Mouse (Mus musculus) hindbrain, embryonic 16.5 days (tissue): ENCODE measurements at regions not wholly inside any gene's neighbourhood (a gene's known extent, or its start where the extent isn't known, plus 50 kb on each side); places are given as distances from the start of the nearest gene placed in this dataset.

ENCODE experiments used
- ATAC-seq: fragments of 200-750 bp; cut with Nextera tagmentation; 2 replicates; pipeline ENCODE4 v1.8.0; 2017; ENCODE audit warnings: moderate TSS enrichment, moderate library complexity
- H3K27ac ChIP-seq: fragments of 300-500 bp; sonication (generic); 2 replicates; pipeline ENCODE4 v1.5.1; 2014; ENCODE audit warnings: low read depth, mild to moderate bottlenecking, control low read depth, low read length, moderate library complexity
- H3K27me3 ChIP-seq: fragments of 300-500 bp; sonication (generic); replicated peaks from 2 replicates; pipeline ENCODE4 v1.6.1; 2014; ENCODE audit warnings: low read length; ENCODE audit not compliant: control insufficient read depth, insufficient read depth
- H3K36me3 ChIP-seq: fragments of 300-500 bp; sonication (generic); 2 replicates; pipeline ENCODE4 v1.6.1; 2014; ENCODE audit warnings: mild to moderate bottlenecking, low read length, moderate library complexity, mixed read lengths; ENCODE audit not compliant: control insufficient read depth, insufficient read depth
- H3K4me1 ChIP-seq: fragments of 300-500 bp; sonication (generic); 2 replicates; pipeline ENCODE4 v1.6.1; 2014; ENCODE audit warnings: low read depth, low read length; ENCODE audit not compliant: control insufficient read depth, insufficient read depth
- H3K4me2 ChIP-seq: fragments of 300-500 bp; sonication (generic); 2 replicates; pipeline ENCODE4 v1.6.1; 2014; ENCODE audit warnings: mild to moderate bottlenecking, low read length, control low read depth, moderate library complexity
- H3K4me3 ChIP-seq: fragments of 300-500 bp; sonication (generic); 2 replicates; pipeline ENCODE4 v1.5.1; 2014; ENCODE audit warnings: mild to moderate bottlenecking, low read length, control low read depth, moderate library complexity
- H3K9ac ChIP-seq: fragments of 300-500 bp; sonication (generic); 2 replicates; pipeline ENCODE4 v1.6.1; 2014; ENCODE audit warnings: low read depth, mild to moderate bottlenecking, control low read depth, low read length, moderate library complexity
- H3K9me3 ChIP-seq: fragments of 300-500 bp; sonication (generic); 2 replicates; pipeline ENCODE4 v1.6.1; 2014; ENCODE audit warnings: mild to moderate bottlenecking, low read length, moderate library complexity; ENCODE audit not compliant: control insufficient read depth
- WGBS: fragments of 180-500 bp; shearing (Covaris S2); extraction: QIAGEN DNeasy Blood & Tissue Kit; methylation state at CpG from one replicate; pipeline ENCODE4 v1.1.7; 2014; 5-methylcytosine and 5-hydroxymethylcytosine counted together

- no peaks in the 10 kb centered on the region for H3K27me3 ChIP-seq
- WGBS: 72% methylated on average over 5 of the region's 5 CpGs
- H3K36me3 ChIP-seq: no peaks in the 10 kb centered on the region
- H3K27ac ChIP-seq: no peak overlapping the region
- no peaks in the 10 kb centered on the region for H3K4me1 ChIP-seq
- no peak for ATAC-seq
- no peak overlapping the region for H3K4me2 ChIP-seq
- H3K4me3 ChIP-seq: no peak overlapping the region
- no peaks in the 10 kb centered on the region for H3K9me3 ChIP-seq
- no peak overlapping the region for H3K9ac ChIP-seq
These were observed 686.8 kb downstream of the Egfem1 start for GRCm38 (mm10) chr3:29768592-29768991.

GRCm38 (mm10) chr3:29764021-29764420 is 682.2 kb downstream of the Egfem1 start:
- 92% methylated on average over 3 of the region's 3 CpGs for WGBS
- H3K9ac ChIP-seq: no peak overlapping the region
- H3K4me2 ChIP-seq: no peak overlapping the region
- ATAC-seq: no peak
- no peaks in the 10 kb centered on the region for H3K27me3 ChIP-seq
- H3K27ac ChIP-seq: no peak overlapping the region
- H3K36me3 ChIP-seq: no peaks in the 10 kb centered on the region
- H3K4me1 ChIP-seq: no peaks in the 10 kb centered on the region
- no peak overlapping the region for H3K4me3 ChIP-seq
- no peaks in the 10 kb centered on the region for H3K9me3 ChIP-seq

DNA sequence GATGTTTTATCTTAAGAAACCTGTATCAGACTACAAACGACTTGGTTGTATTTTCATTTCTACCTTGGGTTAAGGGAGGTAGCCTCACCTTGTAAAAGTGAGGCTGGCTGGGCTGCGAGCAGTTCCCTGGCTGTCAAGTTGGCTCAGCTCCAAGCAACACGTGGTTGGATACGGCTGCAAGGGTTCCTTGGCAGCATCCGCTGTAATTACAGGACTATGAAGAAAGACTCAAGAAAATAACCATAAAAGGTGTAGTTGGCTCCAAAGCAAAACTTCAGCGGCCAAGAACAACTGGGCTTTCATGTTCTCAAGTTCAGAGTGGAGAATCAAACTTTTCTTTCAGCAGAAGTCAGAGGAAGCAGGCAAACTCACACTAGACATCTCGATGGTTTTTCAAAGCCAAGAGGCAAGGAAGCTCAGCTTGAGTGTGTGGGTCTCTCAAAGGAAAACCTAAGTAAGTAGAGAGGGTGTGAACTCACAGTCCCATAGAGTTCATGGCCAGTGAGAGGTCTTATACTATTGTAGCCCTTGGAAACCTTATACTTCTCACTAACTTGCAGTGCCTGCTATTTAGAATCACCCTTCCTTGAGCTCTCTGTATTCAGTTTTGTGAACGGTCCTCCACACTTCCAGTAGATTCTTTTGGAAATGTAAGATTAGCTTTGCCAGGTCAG is 676.1 kb downstream of the Egfem1 start:
- Histone ChIP-seq H3K36me3 (no peaks in the 10 kb centered on the region), H3K4me2 (no peak overlapping the region), H3K4me3 (no peak overlapping the region), H3K9ac (no peak overlapping the region), H3K9me3 (no peaks in the 10 kb centered on the region), H3K27me3 (no peaks in the 10 kb centered on the region), H3K4me1 (no peaks in the 10 kb centered on the region), H3K27ac (no peak overlapping the region)
- WGBS: 54% methylated on average over 8 of the region's 8 CpGs
- ATAC-seq: no peak
